Mouse (Mus musculus) stomach, postnatal 0 days (tissue): Measurements from ENCODE around the gene Nudt4. TPM values are rescaled to one million over a fixed set of nuclear protein-coding genes. Genes with fewer than 3 reads are reported as not detected.

Source experiments
- ATAC-seq: fragments of 200-750 bp; cut with Nextera tagmentation; 2 replicates; pipeline ENCODE4 v1.8.0; 2017; ENCODE audit not compliant: low FRiP score, low TSS enrichment
- DNase-seq: peaks from one replicate; pipeline ENCODE4 v3.0.0-alpha.2; 2016; ENCODE audit warnings: low spot score
- H3K27ac ChIP-seq: fragments of 300-500 bp; sonication (generic); replicated peaks from 2 replicates; pipeline ENCODE4 v1.5.1; 2014; ENCODE audit warnings: mild to moderate bottlenecking, control low read depth
- H3K27me3 ChIP-seq: fragments of 300-500 bp; sonication (generic); 2 replicates; pipeline ENCODE4 v1.6.1; 2014; ENCODE audit warnings: low read length; ENCODE audit not compliant: control insufficient read depth, insufficient read depth
- H3K36me3 ChIP-seq: fragments of 300-500 bp; sonication (generic); 2 replicates; pipeline ENCODE4 v1.6.1; 2014; ENCODE audit warnings: low read length, mixed read lengths; ENCODE audit not compliant: control insufficient read depth, insufficient read depth
- H3K4me1 ChIP-seq: fragments of 300-500 bp; sonication (generic); replicated peaks from 2 replicates; pipeline ENCODE4 v1.6.1; 2014; ENCODE audit warnings: antibody characterized with exemption; ENCODE audit not compliant: control insufficient read depth, insufficient read depth
- H3K4me2 ChIP-seq: fragments of 300-500 bp; sonication (generic); replicated peaks from 2 replicates; pipeline ENCODE4 v1.6.1; 2014; ENCODE audit warnings: low read depth, mild to moderate bottlenecking, control low read depth, moderate library complexity
- H3K4me3 ChIP-seq: fragments of 300-500 bp; sonication (generic); 2 replicates; pipeline ENCODE4 v1.5.1; 2014; ENCODE audit warnings: low read depth, low read length, control low read depth
- H3K9ac ChIP-seq: fragments of 300-500 bp; sonication (generic); 2 replicates; pipeline ENCODE4 v1.6.1; 2014; ENCODE audit warnings: mild to moderate bottlenecking, low read length, control low read depth, mixed read lengths
- H3K9me3 ChIP-seq: fragments of 300-500 bp; sonication (generic); 2 replicates; pipeline ENCODE4 v1.6.1; 2016; ENCODE audit warnings: low read length; ENCODE audit not compliant: control insufficient read depth
- CTCF ChIP-seq: IDR thresholded peaks from 2 replicates; pipeline ENCODE4 v1.5.1; 2016; ENCODE audit warnings: antibody characterized with exemption, low read depth, mild to moderate bottlenecking, moderate library complexity
- EP300 ChIP-seq: optimal IDR thresholded peaks from 2 replicates; pipeline ENCODE3; 2016; ENCODE audit warnings: antibody characterized with exemption
- WGBS: fragments of 180-500 bp; shearing (Covaris S2); extraction: QIAGEN DNeasy Blood & Tissue Kit; methylation state at CpG from one replicate; pipeline ENCODE4 v1.1.7; 2014; 5-methylcytosine and 5-hydroxymethylcytosine counted together
- microRNA-seq: library from miRNA; unstranded; fragments of <30 nt; microRNA quantifications from one replicate; pipeline ENCODE4, GENCODE M21; 2016
- polyA plus RNA-seq: library from polyadenylated mRNA; unstranded; fragments of >200 nt; fragmentation: Nextera tagmentation; extraction: Ambion mirVana; gene quantifications from 2 replicates; pipeline ENCODE4 v1.2.1, GENCODE M21; 2015

Gene Nudt4
- polyA plus RNA-seq, 1 experiment from 2014 or later = 46.1 TPM

DNA sequence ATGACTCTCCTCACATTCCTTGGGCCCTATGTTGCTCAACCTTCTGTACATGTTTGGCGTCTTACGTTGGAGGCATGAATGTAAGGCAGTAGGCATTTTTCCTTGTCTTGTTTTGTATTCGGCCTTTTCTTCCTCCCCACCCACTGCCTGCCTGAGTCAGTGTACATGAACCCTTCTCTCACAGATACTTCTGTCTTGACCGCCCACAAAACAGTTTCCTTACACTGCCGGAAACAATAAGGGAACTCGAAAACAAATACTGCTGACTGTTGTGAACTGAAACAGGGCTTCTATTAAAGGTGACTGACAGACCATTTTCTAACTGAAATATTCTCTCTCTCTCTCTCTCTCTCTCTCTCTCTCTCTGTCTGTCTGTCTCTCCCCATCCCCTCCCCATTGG is 55.2 kb downstream of the Nudt4 start:
- no peaks in the 10 kb centered on the region for H3K27me3 ChIP-seq
- H3K4me2 ChIP-seq = no peak overlapping the region
- ATAC-seq (peak; percentile 34; the same call in 1 of the 2 replicates), DNase-seq (no peak)
- TF ChIP-seq CTCF (no peak), EP300 (no peak)
- H3K9me3 ChIP-seq = no peaks in the 10 kb centered on the region
- no peaks in the 10 kb centered on the region for H3K36me3 ChIP-seq
- no peaks in the 10 kb centered on the region for H3K4me1 ChIP-seq
- no peak overlapping the region for H3K4me3 ChIP-seq
- H3K9ac ChIP-seq = no peak overlapping the region
- WGBS = 56% methylated on average over 6 of the region's 6 CpGs
- H3K27ac ChIP-seq = peak overlapping the region; percentile 53

GRCm38 (mm10) chr10:95508126-95508525 is 55.8 kb downstream of the Nudt4 start:
- Histone ChIP-seq H3K27ac (0 out of 2 replicates have a peak overlapping the region, but pooled peaks have one; percentile 53), H3K4me2 (no peak overlapping the region), H3K36me3 (no peaks in the 10 kb centered on the region), H3K27me3 (no peaks in the 10 kb centered on the region), H3K4me3 (no peak overlapping the region), H3K9ac (no peak overlapping the region), H3K9me3 (no peaks in the 10 kb centered on the region), H3K4me1 (no peaks in the 10 kb centered on the region)
- no peak for DNase-seq
- ATAC-seq = 0 out of 2 replicates have a peak, but pooled peaks have one; percentile 30
- whole genome bisulfite sequencing = 67% methylated on average over 8 of the region's 8 CpGs
- TF ChIP-seq CTCF (no peak), EP300 (no peak)

DNA sequence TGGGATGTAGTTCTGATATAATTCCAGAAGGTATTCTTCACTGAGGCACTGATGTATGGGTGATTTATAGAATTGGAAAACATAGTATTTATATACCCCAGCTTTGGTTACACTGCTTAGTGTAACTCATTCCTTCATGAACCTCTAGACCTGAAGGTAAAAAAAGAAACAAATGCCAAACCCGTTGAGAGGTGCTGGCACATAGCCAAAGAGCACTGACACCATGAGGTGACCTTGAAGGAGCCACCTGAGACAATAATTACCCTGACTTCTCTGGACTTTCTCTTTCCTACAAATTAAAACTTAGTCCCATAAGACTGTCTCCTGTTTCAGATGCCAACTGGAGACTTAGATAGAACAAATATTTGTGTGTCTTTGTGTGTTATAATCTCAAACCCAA is 59.6 kb downstream of the Nudt4 start:
- Histone ChIP-seq H3K27me3 (no peaks in the 10 kb centered on the region), H3K27ac (no peak overlapping the region), H3K9ac (no peak overlapping the region), H3K4me3 (no peak overlapping the region), H3K9me3 (no peaks in the 10 kb centered on the region), H3K36me3 (no peaks in the 10 kb centered on the region), H3K4me2 (no peak overlapping the region), H3K4me1 (no peaks in the 10 kb centered on the region)
- DNase-seq = no peak
- ATAC-seq = no peak
- 9% methylated on average over 1 of the region's 1 CpGs for WGBS
- TF ChIP-seq EP300 (no peak), CTCF (no peak)

DNA sequence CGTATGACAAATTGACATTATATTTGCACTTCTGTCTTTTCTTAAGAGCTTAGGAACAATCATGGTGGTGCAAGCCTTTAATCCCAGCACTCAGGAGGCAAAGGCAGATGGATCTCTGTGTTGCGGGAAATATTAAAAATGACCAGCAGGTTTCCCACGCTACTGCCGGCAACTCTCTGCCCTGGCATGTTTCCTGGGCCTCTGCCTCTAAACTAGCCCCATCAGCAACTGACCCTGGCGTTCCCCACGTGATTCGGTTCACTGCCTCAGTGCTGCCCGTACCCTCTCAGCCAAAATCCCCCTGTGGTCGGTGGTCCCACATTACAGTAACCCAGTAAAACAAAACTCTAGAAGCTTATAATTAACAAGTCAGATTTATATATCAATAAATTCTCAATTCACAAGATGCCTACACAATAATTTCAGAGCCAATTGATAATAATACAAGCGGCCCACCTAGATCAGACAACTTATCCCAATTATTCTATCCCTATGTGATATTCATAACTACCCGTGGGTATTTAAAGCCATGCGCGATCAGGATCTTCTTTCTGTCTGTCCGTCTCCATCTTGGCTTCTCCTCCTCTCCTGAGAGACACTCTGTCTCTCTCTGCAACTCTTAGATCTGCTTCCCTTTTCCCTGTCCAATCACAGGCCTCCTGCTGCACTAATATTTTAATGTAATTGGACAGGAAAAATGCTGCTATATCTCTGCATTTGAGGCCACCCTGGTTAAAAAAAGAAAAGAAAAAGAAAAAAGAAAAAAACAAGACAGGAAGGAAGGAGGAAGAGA is 60.3 kb downstream of the Nudt4 start:
- H3K36me3 ChIP-seq = no peaks in the 10 kb centered on the region
- no peak overlapping the region for H3K4me3 ChIP-seq
- no peaks in the 10 kb centered on the region for H3K9me3 ChIP-seq
- H3K4me1 ChIP-seq = no peaks in the 10 kb centered on the region
- 73% methylated on average over 14 of the region's 14 CpGs for WGBS
- H3K27ac ChIP-seq = no peak overlapping the region
- no peaks in the 10 kb centered on the region for H3K27me3 ChIP-seq
- H3K4me2 ChIP-seq = no peak overlapping the region
- no peak overlapping the region for H3K9ac ChIP-seq
- no peak for TF ChIP-seq CTCF
- TF ChIP-seq EP300 = no peak
- DNase-seq = no peak
- ATAC-seq = no peak

DNA sequence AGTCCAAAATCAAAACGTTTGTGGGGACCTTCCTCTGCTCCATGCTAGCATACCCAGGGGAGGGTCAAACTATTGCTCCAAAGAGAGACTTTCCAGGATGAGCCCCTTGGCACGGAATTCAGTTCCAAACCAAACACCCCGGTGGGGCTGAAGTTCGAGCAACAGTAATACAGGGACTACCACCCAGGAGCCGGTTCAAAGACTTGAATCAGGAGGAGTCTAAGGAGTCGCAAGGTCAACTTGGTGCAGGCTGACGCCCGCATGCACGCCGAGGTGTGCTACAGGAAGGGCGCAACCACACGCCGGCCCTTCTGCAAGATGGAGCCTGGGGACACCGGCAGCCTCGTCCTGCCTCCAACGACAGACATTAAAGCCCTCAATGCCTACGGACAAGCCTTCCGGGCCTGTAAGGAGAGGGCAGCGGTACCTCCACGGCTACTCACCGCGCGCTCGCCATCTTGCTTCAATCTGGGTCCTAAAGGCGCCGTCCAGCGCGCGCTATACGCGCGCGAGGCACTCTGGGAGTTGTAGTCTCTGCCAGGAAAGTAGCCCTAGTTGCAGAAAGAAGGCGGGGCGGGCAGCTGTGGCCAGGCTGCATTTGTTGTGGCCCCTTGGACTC is 62.4 kb downstream of the Nudt4 start, which contains the start of gene Mrpl42:
TSS of gene Mrpl42 (minus strand) at position 478 of the 619 bp plus-strand sequence.
- peak; percentile 96 for ATAC-seq
- under 1% methylated on average over 35 of the region's 35 CpGs for WGBS
- Histone ChIP-seq H3K4me3 (peak within 1 kb of the TSS; percentile 74), H3K9ac (peak within 1 kb of the TSS; percentile 72), H3K9me3 (no peaks in the 10 kb centered on the region), H3K36me3 (no peaks in the 10 kb centered on the region), H3K27me3 (no peaks in the 10 kb centered on the region), H3K4me1 (no peaks in the 10 kb centered on the region), H3K27ac (peak within 1 kb of the TSS; percentile 79), H3K4me2 (peak within 1 kb of the TSS; percentile 76)
- TF ChIP-seq CTCF (no peak), EP300 (no peak)
- peak; percentile 91 for DNase-seq

GRCm38 (mm10) chr10:95501033-95501432 is 62.9 kb downstream of the Nudt4 start:
- Histone ChIP-seq H3K27me3 (no peaks in the 10 kb centered on the region), H3K27ac (peak overlapping the region; percentile 79), H3K4me3 (peak overlapping the region; percentile 74), H3K9ac (peak overlapping the region; percentile 72), H3K36me3 (no peaks in the 10 kb centered on the region), H3K4me2 (peak overlapping the region; percentile 76), H3K4me1 (no peaks in the 10 kb centered on the region), H3K9me3 (no peaks in the 10 kb centered on the region)
- DNase-seq (no peak), ATAC-seq (no peak)
- no peak for TF ChIP-seq CTCF
- no peak for TF ChIP-seq EP300
- 2% methylated on average over 7 of the region's 7 CpGs for WGBS

Small RNAs within 50 kb of the gene (microRNA-seq; reads per million reads assigned to microRNA genes)
- gene Mir3058 = 4.2 reads per million, percentile 5 among the genes with 10 or more reads in this experiment

Other genes starting within 250 kb of the Nudt4 start
- 9.8 and 12.5 TPM in 2 replicates for gene Cradd, start 240.0 kb downstream of the Nudt4 start, polyA plus RNA-seq
- 90.4 and 92.3 TPM in 2 replicates for gene Socs2, start 147.0 kb downstream of the Nudt4 start, polyA plus RNA-seq
- gene Mrpl42, start 62.2 kb downstream of the Nudt4 start, polyA plus RNA-seq = 277 and 291 TPM in 2 replicates
- 229 and 231 TPM in 2 replicates for gene Ube2n, start 49.0 kb downstream of the Nudt4 start, polyA plus RNA-seq
- not detected in 2 replicates for gene Anapc15-ps, start 109.3 kb upstream of the Nudt4 start, polyA plus RNA-seq